Comparison of ENCODE assay signal across 8 mouse cellular contexts in the genomic region with DNA sequence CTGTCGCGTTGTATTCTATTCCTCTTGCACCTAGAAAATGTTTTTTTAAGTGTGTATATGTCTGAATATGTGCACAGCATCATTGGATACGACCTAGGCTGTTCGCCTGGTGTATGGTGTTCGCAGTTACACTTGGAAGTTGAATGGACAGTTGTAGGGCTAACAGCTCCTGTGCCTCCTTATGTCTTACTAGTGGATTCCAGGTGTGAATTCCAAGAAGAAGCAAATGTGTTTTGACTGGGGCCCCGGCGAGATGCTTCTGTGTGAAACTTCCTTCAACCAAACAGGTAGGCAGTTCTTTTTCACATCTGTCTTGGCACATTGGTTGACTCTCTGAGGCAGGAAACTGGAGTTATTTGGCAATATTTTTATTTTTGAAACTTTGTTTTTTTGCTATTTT. TPM values are rescaled to one million over a fixed set of nuclear protein-coding genes. Genes with fewer than 3 reads are reported as not detected.
A peak's percentile ranks its signal among the peaks of the same experiment; 100 is the strongest.
DNase-seq lines count a peak whose midpoint lies in the region; ATAC-seq lines count a peak whose summit lies in the region.

No protein-coding gene starts in this region.

- WGBS in kidney, embryonic 15.5 days, result 14% methylated on average over 7 of the region's 7 CpGs
- WGBS in hindbrain, embryonic 16.5 days, result 21% methylated on average over 7 of the region's 7 CpGs
- WGBS in midbrain, embryonic 16.5 days, result 21% methylated on average over 7 of the region's 7 CpGs

- H3K9ac ChIP-seq in kidney, embryonic 15.5 days, result peak overlapping the region; percentile 73
- peak overlapping the region; percentile 80 for H3K9ac ChIP-seq in hindbrain, embryonic 16.5 days (ENCODE audit: low read depth, low read length)
- peak overlapping the region; percentile 86 for H3K9ac ChIP-seq in midbrain, embryonic 16.5 days (ENCODE audit: low read depth, low read length)

- intact Hi-C loops in left cerebral cortex, postnatal 36 days (cut with DNase I), result no loop called here
- intact Hi-C loops in left cerebral cortex, postnatal 10 days (cut with DNase I), result no loop called here

- DNase-seq in kidney, adult 8-10 months, result no peak
- no peak for DNase-seq in left cerebral cortex, postnatal 36 days (ENCODE audit: low spot score in 2 of 2)
- no peak for DNase-seq in thymus, postnatal 0 days (ENCODE audit: low spot score)
- DNase-seq in left cerebral cortex, postnatal 10 days (ENCODE audit: extremely low spot score in 1 of 2, low spot score in 2 of 2), result no peak

- peaks cover 16% of the 10 kb centered on the region for H3K4me1 ChIP-seq in kidney, embryonic 15.5 days
- no peaks in the 10 kb centered on the region for H3K4me1 ChIP-seq in brown adipose tissue, adult 24 weeks (ENCODE audit: control insufficient read depth, insufficient read depth, insufficient read length, low read length)
- H3K4me1 ChIP-seq in hindbrain, embryonic 16.5 days (ENCODE audit: control insufficient read depth, insufficient read depth, low read depth, low read length), result peaks cover 12% of the 10 kb centered on the region
- H3K4me1 ChIP-seq in midbrain, embryonic 16.5 days (ENCODE audit: control insufficient read depth, insufficient read depth, low read length), result peaks cover 11% of the 10 kb centered on the region

- H3K27me3 ChIP-seq in kidney, embryonic 15.5 days, result no peaks in the 10 kb centered on the region
- H3K27me3 ChIP-seq in hindbrain, embryonic 16.5 days (replicated peaks; ENCODE audit: control insufficient read depth, insufficient read depth, low read length), result no peaks in the 10 kb centered on the region
- no peaks in the 10 kb centered on the region for H3K27me3 ChIP-seq in midbrain, embryonic 16.5 days (ENCODE audit: control insufficient read depth, insufficient read depth, low read depth, low read length)

- no peak overlapping the region for H3K27ac ChIP-seq in kidney, embryonic 15.5 days
- no peak overlapping the region for H3K27ac ChIP-seq in brown adipose tissue, adult 24 weeks (replicated peaks; ENCODE audit: low read depth, low read length)
- H3K27ac ChIP-seq in hindbrain, embryonic 16.5 days (ENCODE audit: low read depth, low read length), result no peak overlapping the region
- H3K27ac ChIP-seq in midbrain, embryonic 16.5 days (ENCODE audit: low read length), result no peak overlapping the region

- H3K9me3 ChIP-seq in kidney, embryonic 15.5 days (replicated peaks), result no peaks in the 10 kb centered on the region
- H3K9me3 ChIP-seq in hindbrain, embryonic 16.5 days (ENCODE audit: control insufficient read depth, low read length), result no peaks in the 10 kb centered on the region
- H3K9me3 ChIP-seq in midbrain, embryonic 16.5 days (replicated peaks; ENCODE audit: control insufficient read depth, low read length, poor library complexity, severe bottlenecking), result no peaks in the 10 kb centered on the region

- H3K4me2 ChIP-seq in kidney, embryonic 15.5 days, result peak overlapping the region; percentile 77
- peak overlapping the region; percentile 72 for H3K4me2 ChIP-seq in hindbrain, embryonic 16.5 days (ENCODE audit: low read length)
- H3K4me2 ChIP-seq in midbrain, embryonic 16.5 days (ENCODE audit: low read length), result peak overlapping the region; percentile 84

- peaks cover 37% of the 10 kb centered on the region for H3K36me3 ChIP-seq in kidney, embryonic 15.5 days
- H3K36me3 ChIP-seq in hindbrain, embryonic 16.5 days (ENCODE audit: control insufficient read depth, insufficient read depth, low read length), result peaks cover 19% of the 10 kb centered on the region
- H3K36me3 ChIP-seq in midbrain, embryonic 16.5 days (ENCODE audit: control insufficient read depth, insufficient read depth, low read length), result peaks cover 15% of the 10 kb centered on the region

- ATAC-seq in kidney, embryonic 15.5 days (replicated peaks; ENCODE audit: low FRiP score), result no peak
- ATAC-seq in hindbrain, embryonic 16.5 days, result no peak
- 0 out of 2 replicates have a peak, but pooled peaks have one; percentile 23 for ATAC-seq in midbrain, embryonic 16.5 days

- H3K4me3 ChIP-seq in kidney, embryonic 15.5 days (replicated peaks), result peak overlapping the region; percentile 84
- peak overlapping the region; percentile 90 for H3K4me3 ChIP-seq in brown adipose tissue, adult 24 weeks (ENCODE audit: insufficient read depth, low read depth, low read length)
- peak overlapping the region; percentile 83 for H3K4me3 ChIP-seq in hindbrain, embryonic 16.5 days (ENCODE audit: low read length)
- peak overlapping the region; percentile 80 for H3K4me3 ChIP-seq in midbrain, embryonic 16.5 days (ENCODE audit: low read depth, low read length)

RNA-seq across cellular contexts. Expression of a gene that starts 0.7 kb away (rescaled TPM):
- 174 and 190 TPM in 2 replicates for polyA plus RNA-seq in kidney, embryonic 15.5 days (2015; fragmentation: Nextera tagmentation; extraction: Ambion mirVana)
- 12.4 and 15.7 TPM in 2 replicates for polyA plus RNA-seq in brown adipose tissue, adult 24 weeks (2012; ENCODE audit: insufficient read depth, insufficient read length, missing spikeins)
- 97.5 and 107 TPM in 2 replicates for polyA plus RNA-seq in hindbrain, embryonic 16.5 days (2015; fragmentation: Nextera tagmentation; extraction: Ambion mirVana)
- polyA plus RNA-seq in midbrain, embryonic 16.5 days (2015; fragmentation: Nextera tagmentation; extraction: Ambion mirVana), result 103 and 106 TPM in 2 replicates
- 10 to 100 TPM; 41.6 to 49.9 TPM for total RNA-seq in left cerebral cortex, postnatal 36 days (2021)
- 148 and 163 TPM in 2 replicates for polyA plus RNA-seq in thymus, postnatal 0 days (2015; fragmentation: Nextera tagmentation; extraction: Ambion mirVana)
- 10 to 100 TPM; 43.9 to 51.2 TPM for total RNA-seq in left cerebral cortex, postnatal 10 days (2021)

RNA-seq across cellular contexts. Expression of a gene that starts 28.9 kb away (rescaled TPM):
- 1,007 and 1,133 TPM in 2 replicates for polyA plus RNA-seq in kidney, embryonic 15.5 days (2015; fragmentation: Nextera tagmentation; extraction: Ambion mirVana)
- polyA plus RNA-seq in brown adipose tissue, adult 24 weeks (2012; ENCODE audit: insufficient read depth, insufficient read length, missing spikeins), result 310 and 336 TPM in 2 replicates
- polyA plus RNA-seq in hindbrain, embryonic 16.5 days (2015; fragmentation: Nextera tagmentation; extraction: Ambion mirVana), result 847 and 892 TPM in 2 replicates
- polyA plus RNA-seq in midbrain, embryonic 16.5 days (2015; fragmentation: Nextera tagmentation; extraction: Ambion mirVana), result 1,000 and 1,072 TPM in 2 replicates
- 100 to 1,000 TPM; 291 to 294 TPM for total RNA-seq in left cerebral cortex, postnatal 36 days (2021)
- 1,265 and 1,278 TPM in 2 replicates for polyA plus RNA-seq in thymus, postnatal 0 days (2015; fragmentation: Nextera tagmentation; extraction: Ambion mirVana)
- 100 to 1,000 TPM; 396 to 399 TPM for total RNA-seq in left cerebral cortex, postnatal 10 days (2021)

RNA-seq across cellular contexts. Expression of a gene that starts 38.8 kb away (rescaled TPM):
- polyA plus RNA-seq in kidney, embryonic 15.5 days (2015; fragmentation: Nextera tagmentation; extraction: Ambion mirVana), result 102 and 103 TPM in 2 replicates
- 106 and 138 TPM in 2 replicates for polyA plus RNA-seq in brown adipose tissue, adult 24 weeks (2012; ENCODE audit: insufficient read depth, insufficient read length, missing spikeins)
- 79.9 and 82.2 TPM in 2 replicates for polyA plus RNA-seq in hindbrain, embryonic 16.5 days (2015; fragmentation: Nextera tagmentation; extraction: Ambion mirVana)
- 75.6 and 77.0 TPM in 2 replicates for polyA plus RNA-seq in midbrain, embryonic 16.5 days (2015; fragmentation: Nextera tagmentation; extraction: Ambion mirVana)
- total RNA-seq in left cerebral cortex, postnatal 36 days (2021), result 10 to 100 TPM; 49.8 to 57.9 TPM
- 81.2 and 85.3 TPM in 2 replicates for polyA plus RNA-seq in thymus, postnatal 0 days (2015; fragmentation: Nextera tagmentation; extraction: Ambion mirVana)
- total RNA-seq in left cerebral cortex, postnatal 10 days (2021), result 10 to 100 TPM; 52.7 to 58.7 TPM

RNA-seq across cellular contexts. Expression of a gene that starts 38.9 kb away (rescaled TPM):
- polyA plus RNA-seq in kidney, embryonic 15.5 days (2015; fragmentation: Nextera tagmentation; extraction: Ambion mirVana), result 18.5 and 20.7 TPM in 2 replicates
- 4.2 and 6.5 TPM in 2 replicates for polyA plus RNA-seq in brown adipose tissue, adult 24 weeks (2012; ENCODE audit: insufficient read depth, insufficient read length, missing spikeins)
- 35.1 and 43.7 TPM in 2 replicates for polyA plus RNA-seq in hindbrain, embryonic 16.5 days (2015; fragmentation: Nextera tagmentation; extraction: Ambion mirVana)
- 34.7 and 37.5 TPM in 2 replicates for polyA plus RNA-seq in midbrain, embryonic 16.5 days (2015; fragmentation: Nextera tagmentation; extraction: Ambion mirVana)
- total RNA-seq in left cerebral cortex, postnatal 36 days (2021), result 10 to 100 TPM; 70.2 to 74.3 TPM
- polyA plus RNA-seq in thymus, postnatal 0 days (2015; fragmentation: Nextera tagmentation; extraction: Ambion mirVana), result 20.1 and 20.9 TPM in 2 replicates
- total RNA-seq in left cerebral cortex, postnatal 10 days (2021), result 10 to 100 TPM; 51.4 to 65.1 TPM

RNA-seq across cellular contexts. Expression of a gene that starts 47.8 kb away (rescaled TPM):
- polyA plus RNA-seq in kidney, embryonic 15.5 days (2015; fragmentation: Nextera tagmentation; extraction: Ambion mirVana), result 35.8 and 37.6 TPM in 2 replicates
- polyA plus RNA-seq in brown adipose tissue, adult 24 weeks (2012; ENCODE audit: insufficient read depth, insufficient read length, missing spikeins), result 120 and 127 TPM in 2 replicates
- polyA plus RNA-seq in hindbrain, embryonic 16.5 days (2015; fragmentation: Nextera tagmentation; extraction: Ambion mirVana), result 16.1 and 16.2 TPM in 2 replicates
- polyA plus RNA-seq in midbrain, embryonic 16.5 days (2015; fragmentation: Nextera tagmentation; extraction: Ambion mirVana), result 12.5 and 12.7 TPM in 2 replicates
- total RNA-seq in left cerebral cortex, postnatal 36 days (2021), result 10 to 100 TPM; 15.1 to 18.1 TPM
- 120 and 121 TPM in 2 replicates for polyA plus RNA-seq in thymus, postnatal 0 days (2015; fragmentation: Nextera tagmentation; extraction: Ambion mirVana)
- 10 to 100 TPM; 14.4 to 14.6 TPM for total RNA-seq in left cerebral cortex, postnatal 10 days (2021)
